Mouse (Mus musculus): ENCODE measurements around the gene Tent5a. TPM values are rescaled to one million over a fixed set of nuclear protein-coding genes. Genes with fewer than 3 reads are reported as not detected.

Gene Tent5a
- 2.1 and 2.9 TPM in 2 replicates for polyA plus RNA-seq (2015; fragmentation: Nextera tagmentation; extraction: Ambion mirVana)

DNA sequence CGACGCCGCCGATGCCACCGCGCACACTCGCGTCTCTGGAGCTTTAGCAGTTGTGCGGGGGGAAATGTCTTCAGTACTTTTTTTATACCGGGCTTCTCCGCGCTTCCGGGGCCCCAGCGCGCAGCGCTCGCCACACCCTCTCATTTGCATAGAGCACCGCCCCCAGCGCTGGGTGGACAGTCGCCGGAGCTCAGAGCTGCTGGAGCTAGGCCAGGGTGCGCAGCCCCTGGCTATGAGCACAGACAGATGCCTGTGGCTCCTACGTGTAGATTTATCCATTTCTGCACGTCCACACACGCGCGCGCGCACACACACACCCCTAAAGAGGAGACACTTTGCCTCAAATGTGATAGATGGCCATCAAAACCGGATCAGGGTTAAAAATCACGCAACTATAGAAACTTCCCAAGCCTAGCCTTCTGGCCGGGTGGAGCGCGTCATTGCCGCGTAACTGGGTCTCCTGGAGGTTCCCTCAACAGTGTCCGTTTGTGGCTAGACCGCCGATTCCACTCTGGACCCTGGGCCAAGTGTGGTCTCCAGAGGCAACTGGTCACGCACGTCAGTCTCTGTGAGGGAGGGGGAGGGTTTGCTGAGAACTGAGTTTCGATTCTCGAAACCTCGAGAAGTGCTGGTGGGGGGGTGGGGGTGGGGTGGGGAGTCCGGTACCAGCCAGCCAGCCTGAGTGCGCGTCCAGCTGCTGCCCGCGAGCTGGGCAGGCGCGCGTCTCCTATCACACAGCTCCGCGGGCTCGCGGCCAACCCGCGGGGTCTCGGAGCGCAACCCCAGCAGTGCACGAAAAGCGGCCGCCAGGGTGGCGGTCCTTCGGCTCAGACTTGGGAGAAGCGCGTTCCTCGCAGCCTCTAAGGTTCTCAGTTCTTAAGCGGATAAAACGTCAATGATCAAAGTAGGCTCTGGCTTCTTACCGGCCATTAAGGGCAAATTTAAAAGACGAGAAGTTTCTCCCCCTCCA, at the start of gene Tent5a:
Tent5a (minus strand) TSS at position 107 of the 970 bp plus-strand sequence.
- under 1% methylated on average over 72 of the region's 72 CpGs for WGBS
- Histone ChIP-seq H3K27me3 (peaks cover 25% of the 10 kb centered on the region), H3K36me3 (ENCODE audit: poor library complexity, severe bottlenecking) (no peaks in the 10 kb centered on the region), H3K4me2 (peak within 1 kb of the TSS; percentile 94), H3K27ac (no peak within 1 kb of the TSS), H3K9me3 (replicated peaks) (no peaks in the 10 kb centered on the region), H3K4me1 (peaks cover 14% of the 10 kb centered on the region), H3K9ac (peak within 1 kb of the TSS; percentile 64), H3K4me3 (peak within 1 kb of the TSS; percentile 67)
- peak; percentile 88 for ATAC-seq

- Histone ChIP-seq H3K9ac (no peak overlapping the region), H3K4me3 (no peak overlapping the region), H3K4me1 (no peaks in the 10 kb centered on the region), H3K36me3 (ENCODE audit: poor library complexity, severe bottlenecking) (no peaks in the 10 kb centered on the region), H3K27me3 (no peaks in the 10 kb centered on the region), H3K27ac (no peak overlapping the region), H3K9me3 (replicated peaks) (no peaks in the 10 kb centered on the region), H3K4me2 (no peak overlapping the region)
- WGBS = 85% methylated on average over 3 of the region's 3 CpGs
- no peak for ATAC-seq
Observed at GRCm38 (mm10) chr9:85376643-85377307, 49.6 kb upstream of the Tent5a start.

DNA sequence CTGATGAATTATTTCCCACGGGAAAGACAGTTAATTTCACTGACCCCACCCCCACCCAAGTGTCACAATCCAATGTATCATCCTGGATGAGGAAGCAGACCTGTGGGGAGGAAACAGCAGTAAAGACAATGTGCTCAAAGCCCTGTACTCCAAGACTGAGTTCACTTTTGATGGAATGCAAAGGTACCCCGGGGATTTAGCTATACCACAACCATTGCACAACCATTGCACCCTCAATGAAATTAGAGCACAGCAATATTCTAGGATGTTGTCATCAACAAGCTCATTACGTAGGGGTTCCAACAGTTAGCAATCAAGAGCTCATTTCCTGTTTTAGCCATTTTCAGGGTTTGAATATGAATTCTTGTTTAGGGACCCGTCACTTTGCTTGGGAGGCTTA, 48.0 kb upstream of the Tent5a start:
- no peak overlapping the region for H3K4me2 ChIP-seq
- no peak overlapping the region for H3K27ac ChIP-seq
- no peak overlapping the region for H3K9ac ChIP-seq
- no peaks in the 10 kb centered on the region for H3K27me3 ChIP-seq
- ATAC-seq = no peak
- H3K9me3 ChIP-seq (replicated peaks) = no peaks in the 10 kb centered on the region
- no peaks in the 10 kb centered on the region for H3K4me1 ChIP-seq
- H3K4me3 ChIP-seq = no peak overlapping the region
- no peaks in the 10 kb centered on the region for H3K36me3 ChIP-seq (ENCODE audit: poor library complexity, severe bottlenecking)
- WGBS = 86% methylated on average over 4 of the region's 4 CpGs

DNA sequence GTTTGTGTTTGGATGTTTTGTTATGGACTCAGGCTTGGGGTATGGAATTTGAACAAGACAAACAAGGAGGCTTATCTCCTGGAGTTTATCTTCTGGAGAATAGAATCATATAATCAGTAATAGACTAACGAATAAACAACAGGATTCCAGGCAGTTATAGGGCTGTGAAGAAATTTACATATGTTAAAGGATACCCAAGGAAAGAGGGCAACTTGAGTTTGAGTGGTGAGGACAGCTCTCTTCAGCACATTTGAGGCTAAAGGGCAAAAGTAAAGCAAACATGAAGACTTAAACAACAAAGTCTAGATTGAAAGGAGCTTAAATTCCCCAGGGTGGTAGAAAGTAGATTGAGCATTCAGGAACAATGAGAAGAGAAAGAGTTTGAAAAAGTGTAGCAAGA, 44.9 kb upstream of the Tent5a start:
- Histone ChIP-seq H3K27me3 (no peaks in the 10 kb centered on the region), H3K36me3 (ENCODE audit: poor library complexity, severe bottlenecking) (no peaks in the 10 kb centered on the region), H3K4me3 (no peak overlapping the region), H3K4me1 (no peaks in the 10 kb centered on the region), H3K27ac (no peak overlapping the region), H3K9me3 (replicated peaks) (no peaks in the 10 kb centered on the region), H3K4me2 (no peak overlapping the region), H3K9ac (no peak overlapping the region)
- 65% methylated on average over 1 of the region's 1 CpGs for WGBS
- ATAC-seq = no peak

GRCm38 (mm10) chr9:85369512-85369911, 42.4 kb upstream of the Tent5a start:
- no peak overlapping the region for H3K9ac ChIP-seq
- no peak overlapping the region for H3K4me3 ChIP-seq
- WGBS = 91% methylated on average over 5 of the region's 5 CpGs
- no peaks in the 10 kb centered on the region for H3K27me3 ChIP-seq
- H3K4me2 ChIP-seq = no peak overlapping the region
- H3K9me3 ChIP-seq (replicated peaks) = no peaks in the 10 kb centered on the region
- no peaks in the 10 kb centered on the region for H3K4me1 ChIP-seq
- H3K36me3 ChIP-seq (ENCODE audit: poor library complexity, severe bottlenecking) = no peaks in the 10 kb centered on the region
- no peak for ATAC-seq
- no peak overlapping the region for H3K27ac ChIP-seq

DNA sequence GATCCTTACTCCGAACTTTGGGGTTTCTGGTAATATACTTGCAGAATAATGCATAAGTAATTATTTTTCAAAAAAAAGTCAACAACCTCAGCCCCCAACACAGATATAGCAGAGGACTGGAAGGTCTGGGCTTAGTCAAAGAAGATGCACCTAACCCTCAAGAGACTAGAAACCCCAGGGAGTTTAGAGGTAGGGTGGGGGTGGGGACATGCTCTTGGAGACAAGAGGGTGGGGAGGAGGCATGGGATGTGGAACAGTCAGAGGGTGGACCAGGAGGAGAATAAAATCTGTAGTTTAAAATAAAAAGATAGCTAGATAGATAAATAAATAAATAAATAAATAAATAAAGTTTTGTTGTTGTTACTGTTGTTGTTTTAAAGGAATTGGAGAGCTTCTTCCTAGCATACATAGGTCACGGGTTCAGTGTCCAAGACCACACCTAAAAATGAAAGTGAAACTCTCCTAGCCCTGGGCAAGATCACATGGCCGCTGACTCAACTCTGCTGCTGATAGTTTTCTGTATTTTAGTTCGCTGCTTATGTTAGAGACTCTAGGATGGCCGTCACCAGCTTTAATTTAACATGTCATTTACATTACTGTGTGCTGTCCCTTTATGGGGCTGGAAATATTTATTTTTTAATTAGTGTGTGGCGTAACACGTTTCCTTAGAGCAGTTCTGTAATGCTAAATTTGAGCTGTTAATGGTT, 30.2 kb upstream of the Tent5a start:
- Histone ChIP-seq H3K9me3 (replicated peaks) (no peaks in the 10 kb centered on the region), H3K27me3 (no peaks in the 10 kb centered on the region), H3K9ac (no peak overlapping the region), H3K4me1 (no peaks in the 10 kb centered on the region), H3K4me3 (no peak overlapping the region), H3K27ac (no peak overlapping the region), H3K4me2 (no peak overlapping the region), H3K36me3 (ENCODE audit: poor library complexity, severe bottlenecking) (no peaks in the 10 kb centered on the region)
- no peak for ATAC-seq
- WGBS = 91% methylated on average over 7 of the region's 7 CpGs

DNA sequence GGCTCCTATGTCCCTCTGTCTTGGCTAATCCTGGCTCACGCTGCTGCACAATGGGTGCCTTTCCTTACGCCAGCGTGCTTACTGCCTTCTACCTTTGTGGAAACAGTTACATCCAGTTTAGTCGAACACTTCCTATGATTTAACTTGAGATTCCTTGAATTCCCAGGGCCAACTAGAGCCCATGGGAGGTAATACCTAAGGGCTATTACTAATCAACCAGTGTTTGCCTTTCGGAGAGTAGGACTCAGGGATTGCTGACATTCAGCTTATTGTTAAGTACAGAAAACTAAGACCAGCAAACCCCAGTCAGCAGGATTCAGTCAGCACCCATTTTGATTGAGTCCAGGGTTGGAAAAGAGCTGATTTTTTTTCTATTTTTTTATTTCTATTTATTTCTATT, 28.4 kb upstream of the Tent5a start:
- H3K4me3 ChIP-seq = no peak overlapping the region
- no peaks in the 10 kb centered on the region for H3K9me3 ChIP-seq (replicated peaks)
- no peak overlapping the region for H3K27ac ChIP-seq
- H3K4me1 ChIP-seq = no peaks in the 10 kb centered on the region
- H3K9ac ChIP-seq = no peak overlapping the region
- H3K4me2 ChIP-seq = no peak overlapping the region
- no peak for ATAC-seq
- H3K36me3 ChIP-seq (ENCODE audit: poor library complexity, severe bottlenecking) = no peaks in the 10 kb centered on the region
- WGBS = 57% methylated on average over 5 of the region's 5 CpGs
- H3K27me3 ChIP-seq = no peaks in the 10 kb centered on the region

DNA sequence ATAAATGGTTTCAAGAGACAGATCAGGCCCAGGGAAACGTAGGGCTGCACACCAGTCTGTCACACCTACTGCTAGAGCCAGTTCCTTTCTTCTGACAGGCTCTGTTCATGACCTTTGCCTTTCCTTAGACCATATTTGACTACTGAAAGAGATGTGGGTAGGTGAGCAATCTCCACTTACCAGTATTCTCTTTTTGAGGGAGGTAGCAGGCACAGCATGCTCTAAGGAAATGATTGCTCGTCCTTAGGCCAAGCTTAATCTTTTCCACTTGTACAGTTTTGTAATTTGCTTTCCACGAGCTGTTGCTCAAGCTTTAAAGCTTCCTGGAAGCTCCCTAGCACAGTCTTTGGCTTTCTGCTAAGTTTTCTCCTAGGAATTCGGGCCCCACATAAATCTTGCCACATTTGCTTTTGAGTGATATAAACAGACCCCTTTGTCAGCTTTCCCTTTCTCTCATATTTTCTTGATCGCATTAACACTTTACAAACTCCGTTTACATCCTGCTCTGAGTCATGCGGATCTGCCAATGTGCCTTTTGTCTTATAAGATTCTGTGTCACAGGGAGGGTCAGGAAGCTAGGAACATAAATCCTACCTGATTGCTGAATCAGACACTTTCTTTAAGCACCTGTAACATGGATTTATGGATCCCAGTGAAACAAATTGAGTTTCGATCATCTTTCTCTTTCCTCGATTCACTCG, 20.8 kb upstream of the Tent5a start:
- H3K4me2 ChIP-seq = no peak overlapping the region
- no peak for ATAC-seq
- WGBS = 82% methylated on average over 10 of the region's 10 CpGs
- H3K27ac ChIP-seq = no peak overlapping the region
- no peaks in the 10 kb centered on the region for H3K27me3 ChIP-seq
- H3K9ac ChIP-seq = no peak overlapping the region
- no peaks in the 10 kb centered on the region for H3K9me3 ChIP-seq (replicated peaks)
- H3K4me1 ChIP-seq = no peaks in the 10 kb centered on the region
- no peaks in the 10 kb centered on the region for H3K36me3 ChIP-seq (ENCODE audit: poor library complexity, severe bottlenecking)
- H3K4me3 ChIP-seq = no peak overlapping the region

GRCm38 (mm10) chr9:85342892-85343785, 16.0 kb upstream of the Tent5a start:
- Histone ChIP-seq H3K27me3 (no peaks in the 10 kb centered on the region), H3K36me3 (ENCODE audit: poor library complexity, severe bottlenecking) (no peaks in the 10 kb centered on the region), H3K4me2 (no peak overlapping the region), H3K9me3 (replicated peaks) (no peaks in the 10 kb centered on the region), H3K9ac (no peak overlapping the region), H3K4me1 (no peaks in the 10 kb centered on the region), H3K4me3 (no peak overlapping the region), H3K27ac (no peak overlapping the region)
- no peak for ATAC-seq
- 88% methylated on average over 8 of the region's 8 CpGs for WGBS

DNA sequence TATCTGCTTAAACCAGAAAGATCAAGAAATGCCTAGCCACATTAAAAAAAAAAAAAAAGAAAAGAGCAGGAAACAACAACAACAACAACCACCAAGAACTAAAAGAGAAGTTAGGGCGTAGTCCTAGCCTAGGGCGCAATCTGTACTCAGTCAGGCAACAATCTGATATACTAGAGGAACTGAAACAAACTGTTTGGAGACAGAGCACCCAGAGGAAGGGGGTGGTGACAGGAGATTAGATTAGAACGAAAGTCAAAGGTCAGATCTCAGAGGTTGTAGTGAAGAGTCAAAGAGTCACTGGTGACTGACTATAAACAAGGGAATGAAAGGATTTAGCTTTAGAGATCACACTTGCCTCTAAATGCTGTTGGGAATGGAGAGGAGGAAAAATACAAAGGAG, 13.2 kb upstream of the Tent5a start:
- H3K36me3 ChIP-seq (ENCODE audit: poor library complexity, severe bottlenecking) = no peaks in the 10 kb centered on the region
- H3K4me3 ChIP-seq = no peak overlapping the region
- H3K9ac ChIP-seq = no peak overlapping the region
- H3K9me3 ChIP-seq (replicated peaks) = no peaks in the 10 kb centered on the region
- H3K4me1 ChIP-seq = no peaks in the 10 kb centered on the region
- no peak overlapping the region for H3K27ac ChIP-seq
- ATAC-seq = no peak
- 76% methylated on average over 3 of the region's 3 CpGs for WGBS
- H3K4me2 ChIP-seq = no peak overlapping the region
- no peaks in the 10 kb centered on the region for H3K27me3 ChIP-seq

DNA sequence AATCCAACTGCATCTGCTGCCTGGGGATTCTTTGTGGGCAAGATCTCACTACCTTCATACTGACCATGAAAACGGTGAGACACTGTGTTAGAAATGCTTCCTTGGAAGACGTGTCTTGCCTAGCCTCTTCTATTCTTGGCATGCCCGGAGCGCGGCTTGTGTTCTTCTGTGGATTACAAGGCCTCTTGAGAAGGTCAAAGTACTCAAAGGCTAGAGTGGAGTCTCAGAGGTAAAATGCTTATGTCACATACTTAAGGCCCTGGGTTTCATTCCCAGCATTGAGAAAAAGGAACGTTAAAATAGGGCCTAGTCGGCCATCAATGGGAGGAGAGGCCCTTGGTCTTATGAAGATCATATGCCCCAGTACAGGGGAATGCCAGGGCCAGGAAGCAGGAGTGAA, 8.9 kb upstream of the Tent5a start:
- H3K4me3 ChIP-seq = no peak overlapping the region
- WGBS = 92% methylated on average over 7 of the region's 7 CpGs
- no peak overlapping the region for H3K4me2 ChIP-seq
- no peaks in the 10 kb centered on the region for H3K36me3 ChIP-seq (ENCODE audit: poor library complexity, severe bottlenecking)
- H3K4me1 ChIP-seq = no peaks in the 10 kb centered on the region
- no peaks in the 10 kb centered on the region for H3K27me3 ChIP-seq
- no peaks in the 10 kb centered on the region for H3K9me3 ChIP-seq (replicated peaks)
- no peak overlapping the region for H3K9ac ChIP-seq
- ATAC-seq = no peak
- H3K27ac ChIP-seq = no peak overlapping the region

Measured in forebrain, embryonic 13.5 days (tissue).